Mouse (Mus musculus) heart, adult 18-20 months (tissue): Measurements from ENCODE around the gene Exoc4. TPM values are rescaled to one million over a fixed set of nuclear protein-coding genes. Genes with fewer than 3 reads are reported as not detected.

ENCODE experiments used
- DNase-seq, 2 experiments: peaks; one replicate each; pipeline ENCODE4 v3.0.0; 2021 to 2022; ENCODE audit warnings: mixed read lengths in 1 of 2
- total RNA-seq, 2 experiments: library from RNA; stranded (reverse); gene quantifications; 2 replicates each; pipeline ENCODE4 v1.2.3; 2021

Gene Exoc4
- total RNA-seq, 2 experiments from 2014 or later: 36.7 to 37.1 TPM

DNA sequence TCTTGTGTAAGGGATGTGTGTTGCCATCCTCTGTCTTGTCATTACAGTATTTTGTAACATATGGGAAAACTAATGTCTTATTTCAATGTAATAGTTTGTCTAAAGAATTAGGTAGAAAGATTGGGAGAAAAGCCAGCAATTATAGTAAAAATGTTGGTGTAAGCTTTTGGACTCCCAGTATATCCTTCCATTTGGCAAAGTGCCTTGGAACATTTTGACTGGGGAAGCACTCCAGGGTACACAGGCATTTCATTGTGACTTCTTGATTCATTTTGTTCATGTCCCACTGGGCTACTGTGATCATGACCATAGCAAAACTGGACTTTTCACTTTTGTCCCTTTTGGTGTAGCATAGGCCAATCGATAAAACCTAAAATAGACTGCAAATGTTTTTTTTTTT lies 61.6 kb downstream of the Exoc4 start:
- DNase-seq: peak in 1 of 2 experiments; percentile 7

DNA sequence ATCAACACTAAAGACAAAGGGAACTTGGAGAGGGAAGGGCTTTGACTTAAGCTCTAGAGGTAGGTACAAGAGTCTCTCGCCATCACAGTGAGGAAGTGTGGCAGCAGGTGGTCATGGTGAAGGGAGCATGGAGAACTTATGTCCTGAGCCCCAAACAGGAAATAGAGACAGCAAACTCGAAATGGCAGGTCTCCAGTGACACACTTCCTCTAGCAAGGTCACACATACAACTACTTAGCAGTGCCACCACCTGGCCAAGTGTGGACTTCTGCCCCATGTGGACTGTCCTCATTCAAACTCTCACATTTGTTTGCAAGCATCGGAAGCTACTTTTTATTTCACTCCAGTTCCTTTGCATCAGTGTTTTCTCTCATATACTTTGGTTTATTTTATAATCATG lies 74.0 kb downstream of the Exoc4 start:
- DNase-seq: no peak

DNA sequence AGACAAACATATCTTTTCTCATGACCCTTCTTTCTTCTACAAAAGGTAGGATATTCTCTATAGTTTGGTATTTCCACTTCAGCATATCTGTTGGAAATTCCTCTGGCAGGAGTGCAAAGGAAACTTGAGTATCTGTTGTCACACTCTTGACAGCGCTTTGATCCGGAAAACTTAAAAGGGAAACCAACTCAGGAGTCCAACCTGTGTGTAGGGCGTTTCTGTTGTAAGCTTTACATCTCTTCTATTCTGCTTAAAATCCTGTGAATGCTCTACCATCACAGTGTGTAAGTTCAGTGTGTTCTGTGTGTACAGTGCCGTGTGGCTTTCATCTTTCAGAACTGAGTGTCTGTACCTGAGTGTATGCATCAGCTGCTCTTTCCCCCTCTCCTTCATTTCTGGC lies 74.5 kb downstream of the Exoc4 start:
- DNase-seq: no peak

DNA sequence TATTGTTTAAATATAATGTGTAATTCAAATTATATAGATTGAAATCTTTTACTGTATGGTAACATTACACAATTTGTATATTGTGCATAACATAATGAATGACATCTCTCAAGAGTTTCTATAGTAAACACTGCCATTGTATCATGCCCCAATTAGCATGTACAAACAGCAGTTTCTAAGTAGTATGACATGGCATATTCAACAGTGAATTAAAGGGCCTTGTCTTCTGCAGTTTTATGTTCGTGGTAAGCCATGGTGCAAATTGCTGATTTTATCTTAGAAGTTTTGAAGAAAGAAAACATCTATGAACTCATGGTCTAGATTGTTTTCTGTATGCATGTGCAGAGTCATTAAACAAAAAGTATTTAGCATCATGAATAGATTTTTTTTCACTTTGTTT lies 79.4 kb downstream of the Exoc4 start:
- DNase-seq: no peak

DNA sequence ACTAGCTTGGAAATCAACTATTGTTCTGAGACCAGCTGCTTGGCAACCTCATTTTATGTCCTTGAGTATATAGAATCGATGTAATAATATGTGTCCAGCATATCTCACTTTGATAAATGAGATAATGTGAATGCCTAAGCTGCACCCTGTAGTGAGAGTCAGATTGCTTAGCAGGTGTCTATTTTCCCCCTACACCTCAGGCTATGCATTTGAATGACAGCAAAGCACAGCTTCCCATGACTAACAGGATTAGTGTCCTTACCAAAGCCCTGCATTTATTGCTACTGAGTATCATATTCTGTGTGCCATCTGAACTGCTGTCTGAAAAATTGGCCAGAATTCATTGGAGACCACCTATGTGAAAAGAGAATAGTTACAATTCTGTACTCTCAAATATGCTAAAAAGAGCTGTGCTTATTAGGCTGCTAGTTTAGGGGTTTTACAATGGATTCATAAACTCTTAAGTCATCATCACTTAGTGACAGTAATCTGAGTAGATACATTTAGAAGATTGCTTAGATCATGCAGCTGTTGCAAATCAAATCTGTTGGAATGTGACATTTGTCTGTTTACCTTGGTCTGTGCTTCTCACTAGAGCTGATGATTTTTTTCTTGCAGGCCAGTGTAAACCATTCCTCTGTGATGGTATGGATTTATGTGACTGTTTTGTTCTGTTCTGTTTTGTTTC lies 98.3 kb downstream of the Exoc4 start:
- DNase-seq: no peak

DNA sequence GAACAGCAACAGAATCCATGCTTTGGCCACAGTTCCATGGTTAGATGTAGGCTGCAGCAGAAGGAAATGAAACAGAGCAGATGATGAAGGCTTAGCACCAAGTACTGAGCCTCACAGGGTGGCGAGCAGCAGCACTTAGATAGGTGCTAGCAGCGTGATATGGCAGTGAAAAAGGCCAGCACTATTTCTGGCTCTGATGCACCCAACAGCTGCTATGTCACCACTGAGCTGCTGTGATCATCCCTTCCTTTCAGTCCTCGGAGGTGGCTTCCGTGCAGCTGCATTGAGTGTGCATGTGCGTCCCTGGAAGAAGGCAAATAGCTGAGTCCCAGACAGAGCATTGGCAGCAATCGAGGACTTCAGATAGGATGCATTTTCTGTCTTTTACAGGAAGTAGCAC lies 112.7 kb downstream of the Exoc4 start:
- peak; percentile 17 to 21 for DNase-seq

DNA sequence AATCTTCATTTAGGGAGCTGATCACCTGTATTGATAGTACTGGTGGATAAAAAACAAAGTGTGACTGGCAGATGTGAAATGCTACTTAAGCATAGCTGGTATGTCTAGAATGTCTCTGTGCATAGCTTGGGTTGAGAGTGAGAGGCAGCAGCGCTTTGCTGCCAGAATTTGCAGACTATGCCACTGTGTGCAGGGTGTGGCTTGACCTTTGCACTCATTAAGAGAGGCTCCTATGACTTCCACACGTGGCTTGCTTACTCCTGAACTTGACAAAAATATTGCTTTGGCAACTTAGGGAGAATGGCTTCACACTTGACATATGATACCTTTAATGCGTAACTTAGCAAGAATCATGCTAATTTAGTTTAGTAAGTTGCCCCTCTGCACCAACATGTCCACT lies 131.6 kb downstream of the Exoc4 start:
- no peak for DNase-seq

DNA sequence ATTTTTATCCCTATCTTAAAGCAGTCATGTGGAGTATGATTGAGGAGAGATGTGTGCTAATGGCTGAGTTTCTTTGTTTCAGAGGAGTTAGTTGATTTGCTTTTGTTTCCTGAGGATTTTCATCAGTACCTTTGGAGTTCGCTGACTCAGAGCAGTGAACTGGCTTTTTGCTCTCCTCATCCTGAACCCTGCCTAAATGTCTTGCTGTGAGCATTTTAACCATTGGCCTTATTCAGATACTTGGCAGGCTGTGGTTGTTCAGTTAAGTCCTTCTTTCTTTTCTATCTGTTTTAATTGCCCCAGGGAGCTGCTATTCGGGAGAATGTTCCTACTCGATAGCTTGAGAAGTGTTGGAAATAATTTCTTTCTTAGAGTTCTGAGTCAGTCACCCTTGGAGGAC lies 133.3 kb downstream of the Exoc4 start:
- no peak for DNase-seq

DNA sequence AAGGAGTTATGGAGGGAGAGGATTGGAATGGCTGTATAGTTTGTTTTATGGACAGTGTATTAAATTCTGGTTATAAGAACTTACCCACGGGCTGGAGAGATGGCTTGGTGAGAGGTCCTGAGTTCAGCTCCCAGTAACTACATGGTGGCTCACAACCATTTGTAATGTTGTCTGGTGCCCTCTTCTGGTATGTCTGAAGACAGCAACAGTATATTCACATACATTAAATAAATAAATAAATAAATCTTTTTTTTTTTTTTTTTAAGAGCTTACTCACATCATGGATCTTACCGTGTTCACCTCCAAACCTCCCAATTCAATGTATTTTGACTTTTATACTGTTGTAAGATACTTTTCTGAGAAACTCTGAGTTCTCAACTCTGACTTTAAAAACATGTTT lies 143.1 kb downstream of the Exoc4 start:
- no peak for DNase-seq

DNA sequence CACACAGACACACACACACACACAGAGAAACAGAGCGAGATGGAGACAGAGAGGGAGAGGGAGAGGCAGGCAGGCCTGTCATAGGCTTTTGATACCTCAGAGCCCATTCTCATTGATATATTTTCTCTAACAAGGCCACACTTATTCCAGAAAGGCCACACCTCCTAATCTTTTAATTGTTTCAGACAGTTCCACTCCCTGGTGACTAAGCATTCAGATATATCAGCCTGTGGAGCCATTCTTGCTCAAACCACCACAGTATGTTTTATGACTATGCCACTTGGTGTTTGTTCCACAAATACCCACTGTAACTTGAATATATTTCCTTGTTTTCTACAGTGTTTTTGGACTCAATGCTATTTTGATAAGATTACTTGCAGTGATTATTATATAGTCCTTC lies 150.6 kb downstream of the Exoc4 start:
- DNase-seq: no peak

DNA sequence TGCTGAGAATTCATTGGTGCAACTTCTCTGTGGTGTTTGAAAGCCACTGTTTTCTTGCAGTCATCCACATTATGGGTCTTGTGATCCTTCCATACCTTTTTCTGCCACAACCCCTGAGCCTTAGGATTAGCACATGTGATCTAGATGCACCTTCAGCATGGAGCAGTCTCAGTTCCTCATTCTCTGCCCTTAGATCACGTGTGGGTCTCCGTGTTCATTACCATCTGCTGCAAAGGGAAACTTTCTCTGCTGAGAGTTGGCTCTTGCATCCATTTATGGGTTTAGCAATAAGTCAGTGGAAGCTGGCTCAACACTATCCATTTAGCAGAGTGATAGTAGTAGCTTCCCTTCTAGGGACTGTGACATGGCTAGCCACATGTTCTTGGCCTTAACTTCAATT lies 152.3 kb downstream of the Exoc4 start:
- peak in 1 of 2 experiments; percentile 22 for DNase-seq

DNA sequence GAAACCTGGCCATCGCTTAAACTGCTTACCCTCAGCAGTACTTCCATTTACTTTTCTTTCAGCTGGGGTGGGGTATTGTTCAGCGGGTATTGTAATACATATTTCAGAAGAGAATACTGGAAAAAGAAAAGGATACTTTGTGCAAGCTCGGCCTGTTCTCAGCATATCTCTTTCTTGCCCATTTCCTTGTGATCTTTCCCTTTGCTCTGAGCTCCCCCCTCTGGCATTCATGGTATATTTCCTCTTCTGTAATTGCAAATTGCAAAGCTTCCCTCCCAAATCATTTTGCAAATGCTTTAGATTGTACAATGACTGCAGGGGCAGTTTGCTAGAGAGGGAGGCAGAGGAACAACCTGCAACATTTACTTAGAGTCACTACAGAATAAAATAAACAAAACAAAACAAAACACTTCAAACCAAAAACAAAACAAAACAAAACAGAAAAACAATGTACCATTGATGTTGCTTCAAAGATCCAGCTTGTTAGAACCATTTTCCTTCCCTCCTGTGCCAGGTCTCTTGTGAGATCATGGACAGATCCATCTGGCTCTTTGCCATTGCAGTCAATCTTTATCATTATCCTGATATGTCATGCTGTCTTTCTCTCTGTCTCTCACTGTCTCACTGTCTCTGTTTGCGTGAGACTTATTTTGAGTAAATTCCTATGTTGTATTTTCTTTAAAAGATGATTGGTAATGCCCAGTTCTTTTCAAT lies 156.8 kb downstream of the Exoc4 start:
- DNase-seq: peak in 1 of 2 experiments; percentile 17

DNA sequence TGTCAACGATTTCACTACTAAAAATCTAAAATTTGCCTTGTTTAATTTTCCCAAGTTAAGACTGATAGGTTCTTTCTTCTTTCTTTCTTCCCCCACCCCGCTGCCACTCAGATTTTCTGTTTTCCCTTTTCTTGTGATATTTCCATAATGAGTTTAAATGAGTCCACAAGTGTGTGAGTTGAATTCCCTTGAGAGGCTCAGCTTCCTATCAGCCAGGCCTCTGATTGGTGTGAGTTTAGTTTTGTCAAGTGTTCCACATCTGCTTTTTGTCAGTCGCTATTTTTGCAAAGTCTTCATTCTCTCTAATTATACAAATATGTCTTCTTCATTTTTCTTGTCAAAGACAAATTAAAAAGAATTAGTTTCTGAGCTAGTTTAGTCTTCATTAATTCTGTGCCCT lies 160.7 kb downstream of the Exoc4 start:
- no peak for DNase-seq

DNA sequence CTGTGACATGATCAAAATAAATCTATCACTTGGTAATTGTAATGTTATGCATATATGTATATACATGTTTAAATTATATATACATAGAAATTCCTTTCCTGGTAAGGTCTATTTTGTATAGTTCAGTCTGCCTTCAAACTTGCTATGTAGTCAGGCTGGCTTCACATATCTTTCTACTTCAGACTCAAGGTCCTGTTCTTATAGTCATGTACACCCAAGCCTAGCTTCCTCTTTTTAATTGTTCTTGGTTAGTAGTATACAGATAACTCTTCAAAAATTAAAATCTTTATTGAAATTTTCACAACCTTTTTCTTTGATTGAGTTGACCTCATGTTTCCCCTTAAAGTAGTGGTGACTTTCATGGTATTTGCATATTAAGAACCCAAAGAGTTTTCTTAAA lies 176.1 kb downstream of the Exoc4 start:
- no peak for DNase-seq

DNA sequence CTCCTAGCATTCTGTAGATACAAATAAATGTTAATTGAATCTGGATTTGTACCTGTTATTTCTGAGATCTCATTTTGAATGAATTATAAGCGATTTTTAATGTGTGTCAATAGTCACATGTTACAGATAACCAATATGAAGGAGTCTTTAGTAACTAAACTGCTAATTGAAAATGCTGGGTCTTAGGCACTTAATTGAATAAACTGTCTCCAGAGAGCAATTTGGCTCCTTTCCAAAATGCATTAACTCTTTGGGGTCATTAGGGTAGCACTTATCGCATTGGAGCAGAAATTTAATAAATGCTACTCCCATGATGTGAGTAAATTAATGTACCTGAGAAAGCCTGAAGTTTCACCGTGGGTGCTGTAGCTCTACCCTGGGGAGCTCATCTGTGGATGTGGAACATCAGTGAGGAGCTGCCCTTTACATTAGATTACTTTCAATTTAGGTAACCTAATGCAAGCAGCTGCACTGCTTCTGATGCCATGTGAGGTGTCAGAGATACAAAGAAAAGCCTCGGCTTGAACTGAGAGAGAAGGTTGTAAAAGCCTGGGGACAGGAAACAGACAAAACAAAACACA lies 182.4 kb downstream of the Exoc4 start:
- DNase-seq: no peak

DNA sequence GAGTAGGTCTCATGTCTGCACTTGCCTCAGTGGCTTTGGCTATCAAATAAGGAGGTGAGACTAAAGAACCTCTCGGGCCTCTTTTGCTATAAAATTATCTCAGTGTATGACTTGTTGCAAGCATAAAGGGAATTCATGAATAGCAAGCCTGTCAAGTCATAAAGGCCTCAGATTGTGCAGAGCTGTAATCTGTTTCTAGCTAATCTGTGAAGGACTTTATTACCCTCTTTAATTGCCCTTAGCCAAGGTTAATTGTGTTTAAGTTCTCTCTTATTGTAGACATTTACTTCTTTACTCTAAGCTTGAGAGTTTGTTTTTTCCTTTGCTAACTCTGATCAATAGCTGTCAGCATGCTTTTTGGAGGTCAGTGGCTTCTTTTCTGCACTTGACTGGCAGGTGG lies 191.6 kb downstream of the Exoc4 start:
- no peak for DNase-seq

DNA sequence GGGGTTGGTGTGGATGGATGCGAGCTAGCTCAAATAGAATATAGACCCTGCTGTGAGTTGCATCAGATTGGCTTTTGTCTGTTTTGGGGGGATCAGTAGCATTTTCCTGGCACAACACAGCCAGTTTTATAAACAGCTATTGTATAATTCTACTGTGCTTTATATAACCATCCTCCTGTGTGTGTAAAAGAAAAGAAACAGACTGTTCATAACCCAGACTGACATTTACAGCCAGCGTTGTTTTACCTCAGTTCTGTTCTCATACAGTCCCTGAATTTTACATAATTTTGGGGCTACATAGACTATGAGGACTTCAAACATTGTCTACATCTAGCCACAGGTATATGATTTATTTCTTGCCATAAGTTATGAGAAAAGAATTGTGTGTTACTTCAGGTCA lies 204.9 kb downstream of the Exoc4 start:
- no peak for DNase-seq

DNA sequence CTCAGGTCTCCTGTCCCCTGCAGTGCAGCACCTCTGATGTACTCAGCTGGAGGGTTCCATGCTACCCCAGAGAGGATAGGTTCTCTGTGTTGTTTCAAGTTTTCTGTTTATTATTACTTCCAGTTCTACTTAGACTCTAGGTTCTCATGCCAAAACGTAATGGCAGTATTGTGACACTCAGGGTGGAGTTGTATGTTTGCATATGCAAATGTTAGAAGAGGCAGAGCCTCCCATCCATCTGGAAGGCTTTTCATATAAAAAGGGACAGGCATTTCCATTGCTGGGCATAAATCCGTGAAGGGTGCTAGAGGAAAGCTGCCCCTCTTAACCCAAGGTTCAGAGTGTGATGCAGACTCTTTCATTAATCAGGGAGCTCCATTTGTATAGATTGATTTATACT lies 205.5 kb downstream of the Exoc4 start:
- DNase-seq: no peak

DNA sequence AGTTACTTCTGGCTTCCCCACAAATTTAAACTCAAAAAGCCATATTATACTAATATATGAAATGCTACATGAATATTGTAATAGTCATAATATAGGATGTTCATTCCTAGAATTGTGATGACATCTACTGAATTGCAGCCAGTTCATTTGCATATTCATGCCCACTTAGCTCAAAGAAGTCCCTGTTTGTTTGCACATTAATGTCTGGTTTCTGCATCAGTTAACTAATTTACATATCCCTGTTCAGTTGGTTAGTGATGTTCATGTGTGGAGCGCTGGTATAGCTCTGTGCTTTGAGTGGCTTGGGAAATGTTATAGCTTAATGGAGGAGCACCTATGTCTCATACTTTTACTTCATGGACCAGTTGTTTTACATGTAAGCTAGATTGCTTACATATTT lies 206.4 kb downstream of the Exoc4 start:
- no peak for DNase-seq

DNA sequence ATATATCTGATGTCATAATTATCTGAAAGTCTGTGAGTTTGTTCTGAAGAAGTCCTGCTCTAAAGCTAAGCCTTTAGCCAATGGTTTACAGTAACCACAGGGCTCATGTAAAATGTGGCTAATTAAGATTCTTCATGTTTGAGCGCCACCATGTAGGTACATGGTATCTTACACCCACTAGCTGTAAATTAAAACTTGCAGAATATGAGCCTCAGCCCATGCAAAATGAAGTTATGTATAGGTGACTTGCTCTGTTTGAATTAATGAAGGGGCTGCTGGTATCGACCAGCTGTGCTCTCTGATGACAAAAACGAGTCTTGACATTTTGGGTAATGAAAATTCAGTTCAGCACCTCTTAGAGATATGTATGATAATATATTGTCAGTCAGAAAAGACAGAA lies 216.0 kb downstream of the Exoc4 start:
- no peak for DNase-seq

DNA sequence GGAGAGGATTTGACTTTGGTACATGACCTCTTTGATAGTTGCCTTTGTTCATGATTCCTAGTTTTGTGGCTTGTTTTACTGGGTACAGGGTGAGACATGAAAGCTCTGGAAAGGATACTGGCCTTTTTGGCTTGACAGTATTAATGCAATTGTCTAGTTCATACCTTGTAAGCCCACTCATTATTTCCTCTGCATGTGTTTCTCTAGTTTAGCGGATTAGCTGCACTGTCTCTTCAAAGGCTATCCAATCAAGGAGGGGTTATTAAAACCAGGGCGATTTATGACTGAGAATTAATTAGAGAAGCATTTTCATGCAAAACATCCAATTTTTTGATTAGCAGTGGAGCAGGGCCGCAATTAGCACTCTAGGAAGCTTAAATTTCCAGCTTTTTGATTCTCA lies 216.5 kb downstream of the Exoc4 start:
- no peak for DNase-seq

DNA sequence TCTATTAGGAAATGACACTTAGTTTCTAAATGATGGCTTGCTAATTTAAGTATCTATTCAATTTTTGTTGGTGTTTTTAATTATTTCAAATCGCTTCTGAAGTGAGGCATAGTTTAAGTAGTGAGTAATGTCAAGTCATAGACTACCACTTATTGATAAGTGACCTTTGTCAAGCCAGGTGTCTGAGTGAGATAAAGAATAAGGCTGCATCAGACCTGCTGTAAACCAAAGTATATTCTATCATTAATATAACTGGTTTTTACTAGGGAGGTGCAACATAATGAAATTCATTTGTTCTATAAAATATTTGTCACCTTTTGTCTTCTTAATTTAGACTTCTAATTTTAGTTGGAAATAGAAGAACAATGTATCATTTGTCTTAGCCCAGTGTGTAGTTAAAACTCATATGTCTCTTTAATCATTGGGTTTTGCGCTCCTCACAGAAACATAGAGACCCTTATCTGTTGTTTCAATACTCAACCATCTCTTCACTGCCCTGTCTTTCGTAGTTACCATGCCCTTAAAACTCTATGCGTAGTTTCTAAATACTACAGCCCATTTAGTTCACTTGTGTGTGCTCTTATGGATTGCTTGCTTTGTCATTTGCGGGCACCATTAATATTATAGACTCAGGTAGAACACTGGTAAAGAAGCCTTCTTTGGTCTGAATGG lies 217.4 kb downstream of the Exoc4 start:
- DNase-seq: no peak

DNA sequence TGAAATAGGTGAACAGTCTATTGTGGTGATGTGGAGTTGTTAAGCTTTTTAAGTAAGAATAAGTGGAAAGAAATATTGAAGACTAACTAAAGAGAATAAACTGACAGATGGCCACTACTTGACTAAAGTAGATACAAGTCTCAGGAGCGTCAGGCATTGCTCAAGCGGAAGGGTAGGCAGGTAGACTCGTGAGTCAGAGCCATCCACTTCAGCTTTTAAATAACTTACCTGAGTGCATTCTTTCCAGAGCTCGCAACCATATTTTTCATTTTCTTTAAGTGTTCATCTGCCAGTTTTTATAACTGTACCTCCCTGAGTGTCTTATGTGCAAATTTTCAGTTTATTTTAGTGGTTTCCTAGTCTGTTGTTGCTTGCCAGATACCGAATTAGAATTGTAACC lies 219.6 kb downstream of the Exoc4 start:
- no peak for DNase-seq
